Mouse (Mus musculus): ENCODE measurements around the gene Tiam1.

Tiam1 gene

GRCm38 (mm10) chr16:89993991-89994825 is 149.4 kb downstream of the Tiam1 start:
- no peak for DNase-seq (ENCODE audit: low spot score)

- no peak for DNase-seq (ENCODE audit: low spot score)
Measured at GRCm38 (mm10) chr16:89993506-89993905, 150.1 kb downstream of the Tiam1 start.

GRCm38 (mm10) chr16:89991701-89992152 is 151.8 kb downstream of the Tiam1 start:
- peak; percentile 67 for DNase-seq (ENCODE audit: low spot score)

DNA sequence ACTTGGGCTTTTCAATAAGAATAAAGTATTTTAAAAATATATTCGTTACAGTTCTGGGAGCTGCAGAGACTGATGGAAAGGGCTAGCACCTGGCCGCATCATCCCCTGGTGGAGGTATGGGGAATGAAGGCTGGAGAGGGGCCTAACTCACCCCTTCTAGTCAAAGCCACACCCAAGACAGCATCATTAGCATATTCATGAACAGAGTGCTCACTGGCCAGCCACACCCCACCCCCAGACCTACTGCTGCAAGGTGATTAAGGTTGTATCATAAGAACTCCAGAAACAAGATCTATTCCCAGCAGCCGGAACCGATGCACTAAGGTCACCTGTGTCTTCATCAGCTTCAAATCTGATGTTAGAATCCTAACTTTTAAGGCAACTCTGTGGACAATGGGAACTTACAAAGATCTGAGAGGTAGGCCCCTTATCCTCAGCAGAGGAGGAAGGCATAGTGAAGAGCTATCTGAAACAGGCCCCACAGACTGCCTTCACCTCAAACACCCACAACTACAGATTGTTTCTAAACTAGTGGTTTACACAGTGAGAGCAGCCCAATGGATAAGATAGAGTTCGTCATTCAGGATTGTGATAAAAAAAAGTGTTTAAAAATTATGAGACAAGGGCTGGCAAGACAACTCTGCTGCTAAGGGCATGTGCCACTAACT is 153.1 kb downstream of the Tiam1 start:
- no peak for DNase-seq (ENCODE audit: low spot score)

GRCm38 (mm10) chr16:89989816-89990215 is 153.8 kb downstream of the Tiam1 start:
- peak; percentile 20 for DNase-seq (ENCODE audit: low spot score)

GRCm38 (mm10) chr16:89986672-89987362 is 156.8 kb downstream of the Tiam1 start:
- DNase-seq (ENCODE audit: low spot score) = no peak

GRCm38 (mm10) chr16:89985702-89986481 is 157.7 kb downstream of the Tiam1 start:
- DNase-seq (ENCODE audit: low spot score) = no peak

GRCm38 (mm10) chr16:89980075-89980744 is 163.4 kb downstream of the Tiam1 start:
- DNase-seq (ENCODE audit: low spot score) = peak; percentile 52

DNA sequence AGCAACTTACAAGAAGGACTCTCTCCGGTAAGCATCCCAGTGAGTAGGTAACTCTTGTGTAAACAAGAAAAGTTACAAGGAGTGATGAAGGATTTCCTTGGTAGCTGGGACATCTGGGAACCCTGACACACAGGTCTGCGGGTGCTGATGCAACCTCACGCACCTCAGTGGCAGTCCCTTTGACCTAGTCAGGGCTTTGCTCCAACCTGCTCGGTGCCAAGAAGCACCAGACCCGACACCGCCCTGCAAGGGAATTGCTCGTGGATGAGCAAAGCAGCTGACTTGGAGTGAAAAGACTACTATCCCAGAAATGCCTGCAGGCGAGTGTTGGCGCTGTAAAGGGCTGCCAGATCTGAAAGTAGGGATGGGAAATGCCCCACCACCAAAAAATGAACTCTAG is 168.1 kb downstream of the Tiam1 start:
- no peak for DNase-seq (ENCODE audit: low spot score)

GRCm38 (mm10) chr16:89973814-89974712 is 169.5 kb downstream of the Tiam1 start:
- no peak for DNase-seq (ENCODE audit: low spot score)

GRCm38 (mm10) chr16:89972854-89973487 is 170.6 kb downstream of the Tiam1 start:
- DNase-seq (ENCODE audit: low spot score) = peak; percentile 24

GRCm38 (mm10) chr16:89972018-89972417 is 171.6 kb downstream of the Tiam1 start:
- no peak for DNase-seq (ENCODE audit: low spot score)

DNA sequence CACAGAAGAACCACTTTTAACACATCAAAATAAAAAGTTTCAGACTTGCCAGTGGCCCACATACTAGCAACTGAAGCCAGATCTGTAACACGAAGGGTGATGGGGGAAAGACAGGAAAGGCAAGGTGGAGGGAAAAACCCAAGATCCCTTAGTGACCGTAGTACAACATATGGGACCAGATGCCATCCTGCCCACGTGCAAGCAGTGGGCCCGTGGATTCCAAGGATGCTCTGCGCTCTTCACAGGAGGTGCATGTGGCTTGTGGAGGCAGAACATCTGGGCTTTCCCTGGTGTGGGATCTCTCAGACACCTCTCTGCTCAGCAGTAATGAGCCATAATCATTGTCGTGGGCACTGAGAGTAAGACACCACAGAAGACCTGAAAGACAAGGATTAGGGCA is 175.5 kb downstream of the Tiam1 start:
- no peak for DNase-seq (ENCODE audit: low spot score)

GRCm38 (mm10) chr16:89962876-89963275 is 180.7 kb downstream of the Tiam1 start:
- no peak for DNase-seq (ENCODE audit: low spot score)

DNA sequence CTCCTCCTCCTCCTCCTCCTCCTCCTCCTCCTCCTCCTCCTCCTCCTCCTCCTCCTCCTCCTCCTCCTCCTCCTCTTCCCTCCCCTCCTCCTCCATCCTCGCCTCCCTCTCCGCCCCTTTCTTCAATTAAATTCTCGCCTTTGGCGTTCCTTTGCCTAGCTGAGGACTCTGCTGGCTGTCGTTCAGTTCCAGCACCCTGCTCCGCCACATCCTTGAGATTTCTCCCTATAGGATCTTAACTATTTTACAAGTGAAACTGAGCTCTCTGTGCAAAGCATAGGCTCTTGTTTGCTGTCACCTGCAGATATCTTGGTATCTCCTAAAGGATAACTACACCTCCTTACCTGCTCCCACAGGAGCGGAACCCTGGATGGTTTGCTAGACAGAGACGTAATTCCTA is 182.7 kb downstream of the Tiam1 start:
- no peak for DNase-seq (ENCODE audit: low spot score)

- DNase-seq (ENCODE audit: low spot score) = peak; percentile 16
Measured at GRCm38 (mm10) chr16:89960186-89960878, 183.2 kb downstream of the Tiam1 start.

GRCm38 (mm10) chr16:89958982-89959381 is 184.6 kb downstream of the Tiam1 start:
- DNase-seq (ENCODE audit: low spot score) = no peak

GRCm38 (mm10) chr16:89958030-89958429 is 185.5 kb downstream of the Tiam1 start:
- DNase-seq (ENCODE audit: low spot score) = no peak

- DNase-seq (ENCODE audit: low spot score) = no peak
Measured at GRCm38 (mm10) chr16:89954525-89954924, 189.0 kb downstream of the Tiam1 start.
